Mouse (Mus musculus): ENCODE results near the gene Rrp12. TPM values are rescaled to one million over a fixed set of nuclear protein-coding genes. Genes with fewer than 3 reads are reported as not detected.

The Rrp12 gene
- polyA plus RNA-seq, 2 experiments from 2014 or later = 6.9 to 8.8 TPM

GRCm38 (mm10) chr19:41829381-41830105 lies 66.4 kb downstream of the Rrp12 start, which contains the start of gene Frat1:
TSS of gene Frat1 (plus strand) at chr19:41829970.
- peak; percentile 86 for ATAC-seq

DNA sequence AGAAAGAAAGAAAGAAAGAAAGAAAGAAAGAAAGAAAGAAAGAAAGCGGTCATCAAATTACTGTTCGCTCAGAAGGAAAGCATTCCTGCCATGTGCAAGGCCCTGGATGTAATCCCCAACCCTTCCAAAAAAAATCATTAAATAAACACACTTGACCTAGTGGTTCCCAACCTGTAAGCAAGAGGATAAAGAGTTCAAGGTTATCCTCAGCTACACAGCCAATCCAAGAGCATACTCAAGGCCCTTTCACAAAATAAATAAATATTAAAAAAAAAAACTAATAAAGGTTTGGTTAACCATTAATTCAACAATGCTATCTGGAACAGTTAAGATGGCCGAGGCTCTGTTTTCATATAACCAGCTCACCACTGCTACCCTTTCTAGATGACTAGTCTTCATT lies 67.0 kb downstream of the Rrp12 start:
- no peak for ATAC-seq

GRCm38 (mm10) chr19:41826529-41826928 lies 69.4 kb downstream of the Rrp12 start:
- ATAC-seq = no peak

DNA sequence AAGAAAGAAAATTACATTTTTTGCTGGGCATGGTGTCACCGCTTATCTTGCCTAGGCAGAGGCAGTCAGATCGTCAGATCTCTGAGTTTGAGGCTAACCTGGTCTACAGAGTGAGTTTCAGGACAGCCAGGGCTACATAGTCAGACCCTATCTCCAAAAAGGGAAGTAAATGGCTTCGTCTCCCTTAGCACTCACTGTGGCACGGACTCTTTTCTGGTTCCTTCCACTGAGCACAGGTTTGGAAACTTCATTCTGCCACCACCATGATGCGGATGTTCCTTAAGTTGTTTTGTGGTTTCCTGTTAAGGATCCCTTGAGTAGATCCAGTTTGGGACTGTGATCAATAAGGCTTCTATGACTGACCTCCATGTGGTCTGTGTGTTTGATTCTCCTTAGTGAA lies 71.0 kb downstream of the Rrp12 start:
- no peak for ATAC-seq

- ATAC-seq = no peak
Observed at GRCm38 (mm10) chr19:41822589-41822988, 73.4 kb downstream of the Rrp12 start.

GRCm38 (mm10) chr19:41821436-41821835 lies 74.5 kb downstream of the Rrp12 start:
- ATAC-seq = no peak

DNA sequence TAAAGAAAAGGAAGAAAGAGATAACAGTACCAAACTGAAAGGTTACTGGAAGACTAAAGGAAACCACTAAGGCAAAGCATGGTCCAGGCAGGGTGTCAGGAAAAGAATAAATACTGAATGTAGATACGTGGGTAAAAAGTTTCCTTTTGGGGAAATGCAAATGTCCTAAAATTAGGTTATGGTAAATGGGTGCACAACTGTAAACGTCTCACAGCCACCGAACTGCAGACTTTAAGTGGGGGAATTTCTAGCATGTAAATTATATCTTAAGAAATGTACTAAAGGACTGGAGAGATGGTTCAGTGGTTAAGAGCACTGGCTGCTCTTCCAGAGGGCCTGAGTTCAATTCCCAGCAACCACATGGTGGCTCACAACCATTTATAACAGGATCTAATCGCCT lies 77.2 kb downstream of the Rrp12 start:
- no peak for ATAC-seq

- no peak for ATAC-seq
Observed at GRCm38 (mm10) chr19:41817325-41817724, 78.6 kb downstream of the Rrp12 start.

- ATAC-seq = no peak
Observed at GRCm38 (mm10) chr19:41816915-41817314, 79.1 kb downstream of the Rrp12 start.

DNA sequence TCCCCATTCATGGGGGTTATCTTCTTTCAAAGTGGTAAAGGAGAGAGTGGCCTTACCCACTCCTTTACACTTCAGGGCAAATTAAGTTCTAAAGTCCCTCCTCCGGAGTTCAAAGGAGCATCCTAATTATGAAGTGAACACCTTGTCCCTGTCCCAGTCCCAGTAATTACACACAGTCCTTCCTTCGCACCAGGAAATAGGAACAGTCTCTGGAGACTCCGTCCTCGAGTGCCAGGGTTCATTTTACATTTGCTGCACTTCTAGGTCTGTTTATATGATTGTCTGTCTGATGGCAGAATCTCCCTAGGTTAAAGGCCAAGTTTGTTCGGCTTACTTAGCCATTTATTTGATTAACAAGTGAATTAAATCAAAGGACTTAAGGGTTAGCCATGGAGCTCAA lies 79.6 kb downstream of the Rrp12 start:
- no peak for ATAC-seq

- ATAC-seq = no peak
Observed at GRCm38 (mm10) chr19:41813374-41813773, 82.6 kb downstream of the Rrp12 start.

Other genes starting within 250 kb of the Rrp12 start
- gene Slit1, start 152.5 kb downstream of the Rrp12 start, polyA plus RNA-seq (2017; shearing (Covaris generic)) = under 1 TPM in 1 of 2 experiments, not detected in 1; 0.08 TPM
- gene Arhgap19, start 94.1 kb downstream of the Rrp12 start, polyA plus RNA-seq (2017; shearing (Covaris generic)) = 1 to 10 TPM; 6.7 to 7.1 TPM
- 10 to 100 TPM; 15.5 to 17.9 TPM for gene Frat1, start 66.2 kb downstream of the Rrp12 start, polyA plus RNA-seq (2017; shearing (Covaris generic))
- 1 to 10 TPM in 1 of 2 experiments, under 1 TPM in 1; 0.65 to 1.5 TPM for gene Frat2, start 48.0 kb downstream of the Rrp12 start, polyA plus RNA-seq (2017; shearing (Covaris generic))
- 10 to 100 TPM; 60.3 to 83.9 TPM for gene Pgam1, start 15.8 kb upstream of the Rrp12 start, polyA plus RNA-seq (2017; shearing (Covaris generic))
- 100 to 1,000 TPM in 1 of 2 experiments, 10 to 100 TPM in 1; 75.9 to 103 TPM for gene Exosc1, start 37.2 kb upstream of the Rrp12 start, polyA plus RNA-seq (2017; shearing (Covaris generic))
- 10 to 100 TPM; 39.0 to 41.1 TPM for gene Zdhhc16, start 37.3 kb upstream of the Rrp12 start, polyA plus RNA-seq (2017; shearing (Covaris generic))
- gene Mms19, start 85.0 kb upstream of the Rrp12 start, polyA plus RNA-seq (2017; shearing (Covaris generic)) = 10 to 100 TPM; 63.7 to 75.3 TPM
- gene Ubtd1, start 85.6 kb upstream of the Rrp12 start, polyA plus RNA-seq (2017; shearing (Covaris generic)) = 1 to 10 TPM; 2.6 to 4.0 TPM
- gene Ankrd2, start 139.8 kb upstream of the Rrp12 start, polyA plus RNA-seq (2017; shearing (Covaris generic)) = not detected
- not detected for gene Hoga1, start 149.4 kb upstream of the Rrp12 start, polyA plus RNA-seq (2017; shearing (Covaris generic))
- not detected for gene 4933411K16Rik, start 156.1 kb upstream of the Rrp12 start, polyA plus RNA-seq (2017; shearing (Covaris generic))
- gene Morn4, start 190.2 kb upstream of the Rrp12 start, polyA plus RNA-seq (2017; shearing (Covaris generic)) = not detected
- gene Pi4k2a, start 194.3 kb upstream of the Rrp12 start, polyA plus RNA-seq (2017; shearing (Covaris generic)) = 10 to 100 TPM in 1 of 2 experiments, 1 to 10 TPM in 1; 8.1 to 12.4 TPM
- 1 to 10 TPM; 9.2 to 9.7 TPM for gene Avpi1, start 232.9 kb upstream of the Rrp12 start, polyA plus RNA-seq (2017; shearing (Covaris generic))